Mouse (Mus musculus) cerebral cortex, adult 2 months (tissue): Measurements from ENCODE around the gene Iqcd.

Source experiments
- WGBS: fragments of 180-500 bp; shearing (Covaris S2); methylation state at CpG from one replicate; pipeline ENCODE4 v1.1.7; 2018; 5-methylcytosine and 5-hydroxymethylcytosine counted together

Iqcd gene

DNA sequence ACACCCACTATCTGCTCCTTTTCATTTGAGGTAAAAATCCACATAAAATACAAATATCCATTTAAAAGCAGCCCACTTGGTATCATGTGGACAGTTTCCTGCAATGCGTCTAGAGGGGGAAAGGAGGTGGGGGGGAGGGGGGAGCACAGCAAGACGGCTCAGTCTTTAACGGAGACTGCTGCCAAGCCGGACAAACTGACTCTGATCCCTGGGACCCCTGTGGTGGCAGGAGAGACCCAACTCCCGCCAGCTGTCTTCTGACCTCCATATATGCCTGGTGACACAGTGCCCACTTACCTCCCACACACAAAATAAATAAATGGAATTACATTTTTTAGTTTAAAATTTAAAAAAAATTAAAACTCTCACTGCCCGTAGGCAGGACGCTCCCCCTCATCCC, 14.7 kb downstream of the Iqcd start:
- 63% methylated on average over 7 of the region's 7 CpGs for WGBS

DNA sequence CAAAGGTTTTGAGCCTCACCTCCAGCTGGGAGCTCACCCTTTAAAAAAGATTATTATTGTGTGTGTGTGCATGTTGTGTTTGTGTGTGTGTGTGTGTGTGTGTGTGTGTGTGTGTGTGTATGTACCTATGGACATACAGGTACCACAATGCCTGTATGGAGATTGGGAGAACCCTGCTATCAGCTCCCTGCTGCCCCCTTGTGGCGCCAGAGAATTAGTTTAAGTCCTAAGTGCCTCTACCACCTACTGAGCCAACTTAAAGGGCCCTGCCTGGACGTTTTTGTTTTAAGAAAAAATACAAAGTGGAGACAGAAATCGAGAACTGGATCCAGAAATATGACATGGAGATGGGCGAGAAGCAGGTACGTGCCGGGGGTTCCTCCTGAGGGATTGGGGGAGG, 16.0 kb downstream of the Iqcd start:
- 3% methylated on average over 6 of the region's 6 CpGs for whole genome bisulfite sequencing

DNA sequence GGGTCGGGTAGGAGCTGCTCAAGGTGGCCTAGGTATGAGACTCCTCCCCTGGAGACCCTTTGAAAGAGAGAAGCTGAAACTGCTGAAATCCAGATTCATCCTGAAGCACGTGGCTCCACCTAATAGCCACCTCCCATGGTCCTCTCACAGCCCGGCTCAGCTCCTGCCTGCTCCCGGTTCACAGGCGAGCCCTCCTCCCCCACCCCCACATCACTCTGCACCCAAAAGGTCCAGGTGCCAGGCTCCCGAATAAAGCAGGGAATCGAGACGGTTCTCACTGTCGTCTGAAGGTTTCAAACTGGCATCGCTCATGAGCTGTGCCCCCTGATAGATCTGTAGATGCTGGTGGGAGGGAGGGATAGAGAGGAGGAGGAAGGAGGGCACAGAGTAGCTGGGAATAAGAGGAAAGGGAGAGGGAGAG, 16.4 kb downstream of the Iqcd start:
- WGBS, result 3% methylated on average over 10 of the region's 10 CpGs

DNA sequence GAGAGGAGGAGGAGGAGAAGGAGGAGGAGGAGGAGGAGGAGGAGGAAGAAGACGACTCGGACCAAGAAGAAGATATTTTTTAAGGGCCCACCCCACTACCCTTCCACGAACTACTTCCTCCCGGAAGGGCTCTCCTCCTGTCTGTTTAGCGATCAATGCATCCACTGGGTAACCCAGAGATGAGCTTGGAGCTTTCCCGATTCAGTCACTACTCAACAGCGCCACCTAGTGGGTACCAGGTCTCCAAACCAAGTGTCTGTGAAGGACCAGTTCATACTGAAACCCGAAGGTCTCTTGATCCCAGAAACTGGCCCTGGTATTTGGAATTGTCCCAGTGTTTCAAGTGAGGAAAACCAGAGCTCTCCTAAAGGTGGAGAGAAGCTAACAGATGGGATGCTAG, 16.9 kb downstream of the Iqcd start:
- 0% methylated on average over 8 of the region's 8 CpGs for WGBS

DNA sequence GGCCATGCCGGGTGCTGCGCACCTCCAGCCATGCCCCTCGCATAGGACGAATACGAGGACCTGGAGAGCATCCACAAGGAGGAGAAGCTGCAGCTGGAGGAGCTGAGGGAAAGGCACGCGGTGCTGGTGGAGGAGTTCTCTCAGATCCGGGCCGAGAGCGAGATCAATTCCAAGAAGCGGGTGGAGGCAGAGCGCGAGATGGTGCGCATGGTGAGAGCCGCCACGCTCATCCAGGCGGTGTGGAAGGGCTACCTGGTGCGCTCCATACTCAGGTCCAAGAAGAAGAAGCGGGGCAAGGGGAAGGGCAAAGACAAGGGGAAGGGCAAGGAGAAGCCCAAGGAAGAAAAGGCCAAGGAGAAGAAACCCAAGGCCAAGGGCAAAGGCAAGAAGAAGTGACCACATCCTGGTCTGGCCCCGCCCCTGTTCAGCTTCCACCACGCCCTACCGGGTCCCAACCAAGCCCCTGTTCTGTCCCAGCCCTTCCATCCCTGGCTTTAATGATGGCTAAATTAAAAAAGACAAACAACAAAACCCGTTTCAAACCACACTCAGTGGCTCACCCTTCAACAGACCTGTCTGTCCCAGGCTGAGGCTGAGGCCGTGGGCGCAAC, 17.9 kb downstream of the Iqcd start:
- 68% methylated on average over 25 of the region's 25 CpGs for WGBS

DNA sequence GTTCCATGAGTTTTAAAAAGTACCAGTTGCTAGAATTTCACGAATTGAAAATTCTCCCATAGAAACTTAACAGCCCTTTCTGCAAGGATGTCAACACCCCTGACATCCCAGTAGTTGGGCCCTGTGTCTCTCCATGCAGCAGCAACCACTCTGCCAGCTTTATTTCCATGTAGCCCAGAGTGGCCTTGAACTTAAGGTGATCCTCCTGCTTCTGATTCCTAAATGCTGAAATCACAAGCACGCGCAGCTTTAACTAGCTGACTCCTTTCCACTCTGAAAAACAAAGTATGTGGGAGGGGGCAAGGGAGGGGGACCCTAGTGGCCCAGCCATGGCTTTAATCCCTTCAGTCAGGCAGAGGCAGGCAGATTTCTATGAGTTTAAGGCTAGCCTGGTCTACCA, 18.5 kb downstream of the Iqcd start:
- WGBS, result 75% methylated on average over 3 of the region's 3 CpGs

DNA sequence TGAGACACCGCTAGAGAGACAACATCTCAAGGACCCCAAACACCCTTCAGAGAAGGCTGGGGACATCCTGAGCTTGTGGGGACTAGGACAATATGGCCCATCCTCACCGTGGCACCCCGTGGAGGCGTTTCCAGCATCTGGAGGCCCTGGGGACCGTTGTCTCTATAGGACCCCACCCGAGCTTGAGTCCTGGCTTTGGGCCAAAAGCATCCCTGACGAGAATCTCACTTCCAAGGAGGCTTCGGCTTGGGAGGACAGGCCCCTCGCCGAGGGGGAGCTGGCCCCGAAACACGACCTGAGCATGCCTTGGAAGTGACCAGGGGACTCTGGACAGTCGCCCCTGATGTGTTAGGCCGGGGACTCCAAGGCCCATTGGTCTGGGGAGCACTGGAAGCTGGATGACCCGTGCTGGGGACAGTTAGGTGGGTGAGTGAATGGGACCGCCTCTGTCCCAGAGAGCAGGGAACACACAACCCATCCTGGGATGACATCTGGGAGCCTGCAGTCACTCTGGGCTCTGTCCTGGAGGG, 20.5 kb downstream of the Iqcd start:
- 77% methylated on average over 16 of the region's 16 CpGs for WGBS

DNA sequence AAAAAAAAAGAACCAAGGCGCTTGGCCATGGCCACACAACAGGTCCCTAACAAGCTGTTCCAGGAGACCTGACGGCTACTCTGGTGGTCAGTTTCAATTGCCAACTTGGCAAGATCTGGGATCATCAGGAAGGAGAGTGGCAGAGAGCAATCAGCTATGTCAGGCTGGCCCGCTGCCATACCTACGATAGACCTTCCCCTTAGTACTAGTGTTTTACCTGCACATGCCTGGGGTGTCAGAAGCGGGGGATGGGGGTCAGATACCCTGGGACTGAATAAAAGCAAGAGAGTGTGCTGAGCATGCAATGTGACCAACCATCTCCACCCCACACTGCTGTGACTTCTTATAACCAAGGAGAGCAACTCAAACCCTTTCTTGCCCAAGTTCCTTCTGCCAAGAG, 22.1 kb downstream of the Iqcd start:
- WGBS, result 84% methylated on average over 5 of the region's 5 CpGs

DNA sequence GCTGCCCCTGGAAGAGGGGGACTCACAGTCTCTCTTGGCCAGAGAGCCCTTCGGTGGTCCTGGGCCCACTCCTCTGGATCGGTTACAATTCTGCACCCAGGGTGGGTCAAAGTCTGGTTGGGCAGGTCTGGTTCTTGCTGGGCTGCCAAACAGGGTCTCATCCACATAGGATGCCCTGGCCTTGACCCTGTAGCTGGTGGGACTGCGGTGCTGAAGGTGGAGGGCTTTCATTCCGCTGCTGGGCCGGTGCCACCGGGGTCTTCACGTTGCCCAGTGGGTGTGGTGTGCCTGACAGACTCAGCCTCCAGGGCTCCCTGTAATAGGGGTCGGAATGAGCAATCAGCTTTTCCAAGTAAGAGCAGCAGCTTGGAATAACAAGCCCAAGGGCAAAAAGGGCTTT, 22.6 kb downstream of the Iqcd start:
- WGBS, result 43% methylated on average over 8 of the region's 8 CpGs

DNA sequence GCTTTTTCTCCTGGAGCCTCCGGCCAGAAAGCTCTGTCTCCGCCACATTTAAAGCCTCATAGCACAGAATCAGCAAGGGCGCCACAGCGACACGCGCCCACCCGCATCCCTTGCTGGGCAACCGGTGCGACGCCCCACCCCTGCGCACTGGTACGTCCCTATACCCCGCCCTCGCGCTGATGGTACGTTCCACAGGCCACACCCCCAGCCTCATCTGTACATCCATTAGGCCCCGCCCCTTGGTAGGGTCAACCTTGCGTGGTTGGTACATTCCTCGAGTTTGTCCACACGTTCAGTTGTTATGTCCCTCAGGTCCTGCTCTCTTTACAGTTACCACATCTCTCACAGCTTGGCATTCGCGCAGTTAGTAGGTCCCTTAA, 23.6 kb downstream of the Iqcd start, which contains the start of the genes Rita1 and Ddx54:
Rita1 (minus strand) TSS at position 148 of the 380 bp plus-strand sequence.
Ddx54 (plus strand) TSS at position 298 of the 380 bp plus-strand sequence.
- WGBS, result under 1% methylated on average over 22 of the region's 22 CpGs

DNA sequence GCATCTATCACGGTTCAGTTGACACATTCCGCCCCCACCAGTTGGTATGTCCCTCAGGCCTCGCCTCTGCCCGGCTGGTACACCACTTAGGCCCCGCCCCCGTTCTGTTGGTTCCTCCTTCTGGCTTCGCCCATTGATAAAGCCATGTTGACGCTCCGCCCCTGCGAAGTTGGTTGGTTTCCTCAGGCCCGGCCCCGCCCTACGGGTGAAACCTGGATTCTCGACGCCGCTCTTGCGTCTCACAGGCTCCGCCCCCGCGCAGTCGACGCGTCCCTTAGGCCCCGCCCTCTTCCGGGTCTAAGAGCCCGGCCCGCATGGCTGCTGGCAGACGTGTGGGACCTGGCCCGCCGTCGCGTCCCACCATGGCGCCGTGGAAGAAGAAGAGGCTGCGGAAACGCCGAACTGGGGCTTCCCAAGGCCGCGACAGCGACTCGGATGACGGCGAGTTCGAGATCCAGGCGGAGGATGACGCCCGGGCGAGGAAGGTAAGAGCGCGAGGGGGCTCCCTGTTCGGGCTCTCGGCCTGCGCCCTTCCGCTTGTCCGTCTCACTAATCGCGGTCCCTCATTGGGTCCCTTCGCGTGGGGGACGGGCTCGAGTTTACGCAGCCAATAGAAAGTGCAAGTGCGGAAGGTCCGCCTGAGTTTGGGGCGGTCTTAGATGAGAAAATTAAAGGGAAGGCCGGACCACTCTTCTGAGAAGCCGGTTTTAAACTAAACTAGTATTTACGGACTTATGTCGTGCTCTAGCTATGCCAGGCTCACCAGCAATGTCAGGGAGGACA, 24.2 kb downstream of the Iqcd start:
- under 1% methylated on average over 69 of the region's 69 CpGs for WGBS

DNA sequence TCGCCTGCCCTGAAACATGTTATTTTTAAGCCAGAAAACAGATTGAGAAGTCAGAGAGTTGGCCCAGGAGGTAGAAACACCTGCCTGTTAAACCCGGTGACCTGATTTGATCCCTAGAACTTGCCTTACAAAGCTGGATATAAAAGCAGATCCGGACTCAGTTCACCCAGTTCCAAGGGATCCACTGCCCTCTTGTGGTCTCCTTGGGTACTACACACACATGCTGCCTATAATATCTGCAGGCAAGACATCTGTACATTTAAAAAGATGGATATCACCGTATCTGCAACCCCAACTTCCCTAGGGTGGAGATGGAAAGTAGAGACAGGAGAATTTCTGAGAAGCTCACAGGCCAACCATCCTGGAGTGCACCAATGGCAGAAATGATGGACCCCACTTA, 27.1 kb downstream of the Iqcd start:
- 91% methylated on average over 4 of the region's 4 CpGs for WGBS

DNA sequence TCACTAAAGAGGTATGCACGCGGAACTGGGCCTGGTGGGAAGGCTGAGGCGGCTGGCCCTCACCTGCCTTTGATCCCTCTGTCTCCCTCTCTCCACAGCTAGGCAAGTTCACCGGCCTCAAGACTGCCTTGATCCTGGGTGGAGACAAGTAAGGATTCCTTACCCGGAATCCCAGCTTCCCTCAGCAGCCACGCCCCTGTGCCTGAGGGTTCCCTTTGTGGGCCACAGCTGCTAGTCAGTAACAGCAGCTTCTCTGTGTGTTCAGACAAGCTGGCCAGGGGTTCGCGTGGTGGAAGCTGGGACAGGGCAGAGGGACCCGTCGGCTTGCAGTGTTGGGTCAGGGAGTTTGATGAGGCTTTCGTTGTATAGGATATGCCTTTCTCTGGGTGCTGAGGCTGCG, 30.0 kb downstream of the Iqcd start:
- 77% methylated on average over 12 of the region's 12 CpGs for WGBS

DNA sequence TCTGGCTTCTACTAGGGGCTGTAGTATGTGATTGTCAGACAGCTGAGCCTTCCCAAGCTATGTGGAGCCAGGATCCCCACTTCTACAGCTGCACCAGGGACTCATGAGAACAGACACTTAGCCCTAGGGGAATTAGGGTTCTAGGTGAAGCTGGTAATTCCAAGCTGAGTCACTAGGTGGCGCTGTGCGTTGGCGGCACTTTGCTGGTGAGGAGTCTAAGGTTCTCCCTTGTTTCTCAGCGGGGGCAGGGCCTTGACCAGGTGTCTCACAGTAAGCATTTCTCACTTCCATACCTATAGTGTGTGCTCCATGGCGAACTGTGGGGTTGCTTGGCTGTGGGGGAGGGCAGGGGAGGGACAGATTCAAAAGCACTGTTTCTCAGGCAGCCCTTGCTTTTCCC, 30.4 kb downstream of the Iqcd start:
- WGBS, result 18% methylated on average over 5 of the region's 5 CpGs

DNA sequence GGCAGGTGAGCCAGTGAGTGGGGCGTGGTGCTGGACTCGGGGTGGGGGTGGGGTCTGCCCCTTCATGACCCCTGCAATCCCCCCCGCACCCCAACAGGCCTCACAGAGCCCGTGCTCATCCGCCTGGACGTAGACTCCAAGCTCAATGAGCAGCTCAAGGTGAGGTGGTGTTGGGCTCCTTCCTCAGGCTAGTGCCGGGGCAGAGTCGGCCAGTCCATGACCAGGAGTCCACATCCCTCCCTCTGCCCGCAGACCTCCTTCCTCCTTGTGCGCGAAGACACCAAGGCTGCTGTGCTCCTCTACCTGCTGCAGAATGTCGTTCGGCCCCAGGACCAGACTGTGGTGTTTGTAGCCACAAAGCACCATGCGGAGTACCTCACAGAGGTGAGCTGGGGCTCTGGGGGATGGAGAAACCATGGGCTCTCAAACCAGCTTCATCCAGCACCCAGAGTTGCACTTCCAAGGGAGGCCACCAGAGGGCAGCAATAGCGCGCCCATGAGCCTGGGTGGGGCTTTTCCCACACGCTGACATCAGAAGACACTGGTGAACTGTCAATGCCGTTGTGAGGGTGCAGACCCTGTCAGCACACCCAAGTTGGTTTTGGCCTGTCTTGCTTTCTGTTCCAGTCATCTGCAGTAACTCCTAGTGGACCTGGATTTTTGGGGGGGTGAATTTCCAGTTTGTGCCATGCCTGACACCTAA, 31.7 kb downstream of the Iqcd start:
- WGBS, result 67% methylated on average over 18 of the region's 18 CpGs

DNA sequence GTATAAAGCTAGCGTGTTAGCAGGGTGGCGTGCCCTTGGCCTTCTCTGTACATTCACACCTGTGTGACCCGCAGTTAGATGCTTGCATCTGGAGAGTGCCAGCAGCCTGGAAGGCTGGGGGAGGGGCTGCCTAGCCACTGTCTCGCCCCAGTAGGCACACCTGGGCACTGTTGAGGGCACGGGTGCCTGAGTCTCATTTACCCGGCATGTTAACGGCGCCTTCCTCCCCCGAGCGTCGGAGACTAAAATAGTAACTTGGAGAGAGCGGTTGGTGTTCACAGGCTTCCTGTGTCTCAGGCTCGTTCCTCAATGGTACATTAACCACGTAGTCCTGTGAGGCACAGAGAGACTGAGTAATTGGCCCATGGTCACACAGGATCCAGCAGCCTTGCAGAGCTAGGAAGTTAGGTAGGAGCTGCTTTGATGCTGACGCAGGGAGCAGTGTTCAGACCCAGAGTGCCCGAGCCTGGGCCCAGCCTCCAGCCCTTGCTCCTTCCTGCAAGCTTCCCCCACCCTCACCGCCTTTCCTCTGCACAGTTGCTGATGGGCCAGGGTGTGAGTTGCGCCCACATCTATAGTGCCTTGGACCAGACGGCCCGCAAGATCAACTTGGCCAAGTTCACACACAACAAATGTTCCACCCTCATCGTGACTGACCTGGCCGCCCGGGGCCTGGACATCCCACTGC, 32.4 kb downstream of the Iqcd start:
- WGBS, result 50% methylated on average over 23 of the region's 23 CpGs

DNA sequence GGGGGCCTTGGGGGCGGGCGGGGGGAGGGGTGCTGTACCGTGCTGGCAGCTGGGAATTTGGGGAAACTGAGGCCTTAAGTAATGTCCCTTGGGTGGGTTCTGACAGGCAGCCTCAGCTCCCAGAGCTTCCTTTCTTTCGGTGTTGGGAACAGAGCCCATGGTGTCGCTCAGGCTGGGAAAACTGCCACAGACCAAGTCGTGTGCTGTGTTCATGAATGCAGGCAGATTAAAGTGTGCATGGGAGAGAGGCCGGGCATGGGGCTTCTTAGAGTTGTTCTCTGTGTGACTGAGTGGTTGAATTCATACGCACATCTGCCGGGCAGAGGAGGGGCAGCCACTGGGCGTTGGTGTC, 33.0 kb downstream of the Iqcd start:
- WGBS, result 46% methylated on average over 10 of the region's 10 CpGs

DNA sequence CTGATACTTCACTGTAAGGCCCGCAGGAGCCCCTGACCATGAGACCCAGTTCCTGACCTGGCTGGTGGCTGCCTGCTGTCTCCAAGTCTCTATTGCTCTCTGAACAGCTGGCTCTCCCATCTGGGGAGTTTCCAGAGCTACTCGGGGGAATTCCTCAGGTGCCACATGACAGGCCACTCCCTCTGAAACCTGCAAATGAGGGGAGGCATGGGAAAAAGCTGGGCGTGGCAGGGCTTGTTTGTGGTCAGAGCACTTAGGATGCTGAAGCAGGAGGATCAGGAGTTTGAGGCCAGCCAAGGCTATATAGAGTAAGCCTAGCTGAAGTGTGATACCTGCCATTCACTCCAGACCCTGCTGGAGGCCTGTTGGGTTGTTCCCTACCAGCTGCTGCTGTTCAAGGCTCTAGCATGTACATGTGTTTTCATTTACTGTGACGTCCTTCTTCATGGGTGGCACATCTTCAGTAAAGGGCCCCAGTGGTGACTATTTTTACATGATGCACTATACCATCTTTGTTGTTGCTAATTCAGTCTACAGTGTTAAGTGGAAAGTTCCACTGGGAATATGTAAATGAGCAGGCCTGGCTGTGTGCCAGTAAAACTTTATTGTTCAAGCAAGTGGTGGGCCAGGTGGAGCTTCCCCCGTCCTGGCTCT, 33.5 kb downstream of the Iqcd start:
- 58% methylated on average over 5 of the region's 5 CpGs for WGBS

DNA sequence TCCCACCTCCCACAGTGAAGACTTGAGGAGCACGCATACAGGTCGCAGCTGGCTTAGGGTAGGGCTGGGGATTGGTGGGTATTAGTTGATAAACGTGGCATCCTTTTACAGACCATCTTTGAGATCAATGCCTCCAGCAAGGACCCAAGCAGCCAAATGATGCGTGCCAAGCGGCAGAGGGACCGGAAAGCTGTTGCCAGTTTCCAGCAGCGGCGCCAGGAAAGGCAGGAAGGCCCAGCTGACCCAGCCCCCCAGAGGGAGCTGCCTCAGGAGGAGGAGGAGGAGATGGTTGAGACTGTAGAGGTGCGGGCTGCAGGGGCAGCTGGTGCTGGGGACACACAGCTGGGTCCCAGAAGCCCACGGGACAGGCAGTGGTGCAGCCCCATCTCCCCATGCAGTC, 35.6 kb downstream of the Iqcd start:
- 68% methylated on average over 10 of the region's 10 CpGs for WGBS

DNA sequence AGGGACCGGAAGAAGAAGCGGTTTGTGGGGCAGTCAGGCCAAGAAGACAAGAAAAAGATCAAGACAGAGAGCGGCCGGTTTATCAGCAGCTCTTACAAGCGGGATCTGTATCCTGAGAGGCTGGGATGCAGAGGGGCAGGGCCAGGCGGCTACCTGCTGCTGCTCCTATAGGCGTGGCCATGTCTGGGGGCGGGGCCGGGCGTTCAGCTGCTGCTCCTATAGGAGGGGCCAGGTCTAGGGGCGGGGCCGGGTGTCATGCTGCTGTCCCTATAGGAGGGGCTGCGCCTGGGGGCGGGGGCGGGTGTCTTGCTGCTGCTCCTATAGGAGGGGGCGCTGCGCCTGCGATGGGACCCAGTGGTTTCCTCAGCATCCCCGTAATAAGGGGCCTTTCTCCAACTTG, 37.6 kb downstream of the Iqcd start:
- 71% methylated on average over 18 of the region's 19 CpGs for WGBS

DNA sequence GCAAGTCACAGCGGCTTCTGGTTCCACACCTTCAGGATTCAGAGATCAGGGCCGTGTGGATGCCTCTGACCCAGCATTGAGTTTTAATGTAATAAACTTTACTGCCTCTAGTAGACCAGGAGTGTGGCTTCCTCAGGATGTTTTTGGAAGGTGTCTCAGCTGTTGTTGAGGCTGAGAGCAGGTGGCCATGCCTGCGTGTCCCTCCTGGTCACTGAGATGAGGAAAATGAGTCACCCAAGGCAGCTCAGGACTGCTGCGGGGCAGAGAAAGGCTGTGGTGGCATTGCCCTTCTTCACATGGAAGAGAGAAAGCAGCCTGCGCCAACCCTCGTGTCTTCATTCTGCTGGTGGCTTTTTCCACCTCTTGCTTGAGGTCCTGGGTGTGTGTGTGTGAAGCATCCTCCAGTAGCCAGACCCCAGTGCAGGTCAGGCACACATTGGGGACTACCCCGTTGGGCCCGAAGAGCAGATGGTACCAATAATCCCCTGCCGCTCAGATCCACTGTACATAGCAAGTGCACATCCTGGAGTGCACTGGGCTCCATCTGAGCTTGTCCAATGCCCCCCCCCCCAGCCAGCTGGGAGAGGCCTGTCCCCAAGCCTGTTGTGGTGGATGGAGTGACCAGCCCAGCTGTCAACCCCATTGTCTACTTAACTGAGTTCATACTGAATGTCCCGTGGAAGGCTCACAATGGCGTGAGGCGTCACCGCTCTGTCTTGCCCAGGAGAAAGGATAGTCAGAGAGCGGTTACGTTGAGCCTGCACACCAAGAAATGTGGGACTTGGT, 38.9 kb downstream of the Iqcd start:
- WGBS, result 90% methylated on average over 15 of the region's 15 CpGs
